Mouse (Mus musculus): ENCODE measurements around the gene Ciita. TPM values are rescaled to one million over a fixed set of nuclear protein-coding genes. Genes with fewer than 3 reads are reported as not detected.

Gene Ciita
- polyA plus RNA-seq, 1 experiment from 2014 or later = 0.16 TPM

DNA sequence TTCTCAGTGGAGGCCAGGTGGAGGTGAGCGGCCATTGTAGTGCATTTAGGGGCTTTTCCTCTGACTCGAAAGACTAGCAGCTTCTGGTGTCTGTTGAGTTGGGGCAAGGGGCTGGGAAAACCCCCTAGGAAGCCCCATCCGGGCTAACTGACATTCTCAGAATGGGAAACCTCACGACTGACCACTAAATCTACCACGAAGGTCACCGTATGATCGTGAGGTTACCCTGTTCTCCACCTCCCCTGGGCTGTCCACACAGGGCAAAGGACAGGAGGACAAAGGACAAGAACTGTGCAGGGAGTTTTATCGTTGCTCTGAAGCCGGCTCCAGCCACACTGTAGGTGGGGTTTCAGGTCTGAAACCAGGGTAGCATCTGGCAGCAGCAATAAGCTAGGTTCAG, 30.9 kb upstream of the Ciita start:
- H3K27ac ChIP-seq (replicated peaks) = 0 out of 2 replicates have a peak overlapping the region, but pooled peaks have one; percentile 25
- H3K9me3 ChIP-seq (replicated peaks) = no peaks in the 10 kb centered on the region
- 0 out of 2 replicates have a peak, but pooled peaks cover 5% of the 10 kb centered on the region for H3K4me1 ChIP-seq (replicated peaks)
- WGBS (ENCODE audit: insufficient replicate concordance) = 43% methylated on average over 9 of the region's 9 CpGs
- H3K9ac ChIP-seq = no peak overlapping the region
- peak; percentile 62; the same call in 1 of the 2 replicates for ATAC-seq (ENCODE audit: insufficient read depth)
- no peaks in the 10 kb centered on the region for H3K36me3 ChIP-seq (replicated peaks)
- no peaks in the 10 kb centered on the region for H3K27me3 ChIP-seq
- H3K4me3 ChIP-seq (replicated peaks) = no peak overlapping the region
- H3K4me2 ChIP-seq = no peak overlapping the region

DNA sequence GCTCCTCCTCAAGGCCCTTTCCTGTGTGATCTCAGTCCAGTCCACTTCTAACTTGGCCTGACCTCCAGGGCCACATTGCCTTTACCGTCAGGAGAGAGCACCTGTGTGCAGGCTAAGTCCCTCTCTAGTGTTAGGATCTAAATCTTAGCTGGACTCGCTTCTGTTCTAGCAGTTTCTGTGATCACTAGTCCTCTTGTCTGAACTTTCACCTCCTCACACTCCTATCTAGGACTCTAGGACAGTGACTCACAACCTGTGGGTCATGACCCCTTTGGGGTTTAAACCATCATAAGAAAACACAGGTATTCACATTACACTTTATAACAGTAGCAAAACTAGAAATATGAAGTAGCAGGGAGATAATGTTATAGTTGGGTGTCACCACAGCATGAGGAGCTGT, 28.0 kb upstream of the Ciita start:
- Histone ChIP-seq H3K4me1 (replicated peaks) (peaks cover 12% of the 10 kb centered on the region; the same call in 1 of the 2 replicates), H3K27me3 (no peaks in the 10 kb centered on the region), H3K36me3 (replicated peaks) (no peaks in the 10 kb centered on the region), H3K4me2 (no peak overlapping the region), H3K27ac (replicated peaks) (no peak overlapping the region), H3K4me3 (replicated peaks) (no peak overlapping the region), H3K9me3 (replicated peaks) (no peaks in the 10 kb centered on the region), H3K9ac (no peak overlapping the region)
- no peak for ATAC-seq (ENCODE audit: insufficient read depth)
- 55% methylated on average over 2 of the region's 2 CpGs for WGBS (ENCODE audit: insufficient replicate concordance)

DNA sequence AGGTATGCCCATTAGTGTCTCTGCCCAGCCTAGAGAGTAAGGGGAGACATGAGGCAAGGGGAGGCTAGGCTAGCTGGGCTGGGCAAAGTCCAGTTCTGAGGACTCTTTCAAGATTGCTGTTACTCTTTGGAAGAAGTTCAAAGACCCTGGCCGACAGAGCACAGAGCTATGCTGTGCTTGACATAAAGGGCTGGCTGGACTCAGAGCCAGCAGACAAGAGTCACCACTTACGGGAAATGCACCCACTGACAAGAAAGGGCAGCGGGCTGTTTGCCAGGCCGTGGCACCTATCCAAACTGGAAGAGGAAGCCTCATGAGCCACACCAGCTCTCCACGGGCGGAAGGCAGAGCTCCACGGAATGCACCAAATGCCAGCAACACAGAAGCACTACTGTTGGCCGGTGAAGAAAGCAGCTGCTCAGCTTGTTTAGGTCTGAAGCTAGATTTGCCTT, 27.4 kb upstream of the Ciita start:
- Histone ChIP-seq H3K27ac (replicated peaks) (no peak overlapping the region), H3K9ac (no peak overlapping the region), H3K4me2 (no peak overlapping the region), H3K36me3 (replicated peaks) (no peaks in the 10 kb centered on the region), H3K4me1 (replicated peaks) (peaks cover 8% of the 10 kb centered on the region; the same call in 1 of the 2 replicates), H3K4me3 (replicated peaks) (no peak overlapping the region), H3K27me3 (no peaks in the 10 kb centered on the region), H3K9me3 (replicated peaks) (no peaks in the 10 kb centered on the region)
- 69% methylated on average over 8 of the region's 8 CpGs for WGBS (ENCODE audit: insufficient replicate concordance)
- ATAC-seq (ENCODE audit: insufficient read depth) = no peak

DNA sequence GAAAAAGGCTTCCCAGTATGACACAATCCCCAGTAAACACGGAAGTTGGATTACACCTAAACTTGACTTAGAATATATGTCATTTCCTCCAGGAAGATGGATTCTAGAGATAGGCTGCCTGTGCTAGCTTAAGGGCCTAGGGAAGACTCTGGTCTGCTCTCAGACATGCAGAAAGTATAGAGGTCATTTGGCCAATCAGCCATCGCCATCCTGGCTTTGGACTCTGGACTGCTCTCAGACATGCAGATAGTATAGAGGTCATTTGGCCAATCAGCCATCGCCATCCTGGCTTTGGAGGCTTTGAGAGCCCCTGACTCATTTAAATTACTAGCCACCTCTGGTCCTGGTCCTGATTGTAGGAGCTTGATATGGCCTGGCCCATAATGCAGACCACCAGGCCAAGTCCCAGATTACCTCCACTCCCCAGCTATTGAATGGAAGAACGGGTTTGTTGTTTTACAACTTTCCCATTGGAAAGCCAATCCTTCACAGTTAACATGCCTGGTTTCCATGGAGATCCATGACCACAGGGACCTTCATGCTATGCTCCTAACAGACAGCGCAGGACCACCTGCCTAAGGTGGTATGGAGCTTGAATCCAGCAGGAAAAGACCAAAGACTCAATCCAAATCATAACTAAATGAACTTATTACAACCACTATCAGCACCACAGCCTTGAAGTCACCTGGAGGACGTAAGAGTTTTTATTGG, 25.8 kb upstream of the Ciita start:
- Histone ChIP-seq H3K27ac (replicated peaks) (no peak overlapping the region), H3K9me3 (replicated peaks) (no peaks in the 10 kb centered on the region), H3K9ac (no peak overlapping the region), H3K36me3 (replicated peaks) (no peaks in the 10 kb centered on the region), H3K4me2 (no peak overlapping the region), H3K27me3 (no peaks in the 10 kb centered on the region), H3K4me1 (replicated peaks) (peaks cover 8% of the 10 kb centered on the region; the same call in 1 of the 2 replicates), H3K4me3 (replicated peaks) (no peak overlapping the region)
- ATAC-seq (ENCODE audit: insufficient read depth) = no peak
- 50% methylated on average over 6 of the region's 6 CpGs for WGBS (ENCODE audit: insufficient replicate concordance)

DNA sequence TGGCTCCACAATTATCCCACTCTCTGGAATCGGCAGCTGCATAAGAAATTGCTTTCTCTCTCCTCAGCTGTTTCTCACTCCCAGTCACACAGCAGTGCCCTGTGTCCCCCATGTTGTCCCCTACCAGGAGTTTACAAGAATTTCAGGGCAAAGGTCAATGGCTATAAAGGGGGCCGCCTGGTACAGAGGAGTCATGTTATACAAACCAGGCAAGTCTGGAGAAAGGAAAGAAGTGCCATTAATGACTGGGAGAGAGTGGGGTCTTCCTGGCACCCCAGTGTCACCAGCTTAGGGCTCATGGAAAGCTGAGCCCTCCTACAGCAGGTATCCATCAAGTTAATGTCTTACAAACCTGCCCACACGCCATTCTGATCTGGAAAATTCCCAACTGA, 25.3 kb upstream of the Ciita start:
- no peaks in the 10 kb centered on the region for H3K36me3 ChIP-seq (replicated peaks)
- H3K4me2 ChIP-seq = no peak overlapping the region
- H3K4me1 ChIP-seq (replicated peaks) = peaks cover 8% of the 10 kb centered on the region; the same call in 1 of the 2 replicates
- WGBS (ENCODE audit: insufficient replicate concordance) = 35% methylated on average over 3 of the region's 3 CpGs
- no peak for ATAC-seq (ENCODE audit: insufficient read depth)
- H3K4me3 ChIP-seq (replicated peaks) = no peak overlapping the region
- no peaks in the 10 kb centered on the region for H3K27me3 ChIP-seq
- H3K27ac ChIP-seq (replicated peaks) = no peak overlapping the region
- H3K9me3 ChIP-seq (replicated peaks) = no peaks in the 10 kb centered on the region
- H3K9ac ChIP-seq = no peak overlapping the region

DNA sequence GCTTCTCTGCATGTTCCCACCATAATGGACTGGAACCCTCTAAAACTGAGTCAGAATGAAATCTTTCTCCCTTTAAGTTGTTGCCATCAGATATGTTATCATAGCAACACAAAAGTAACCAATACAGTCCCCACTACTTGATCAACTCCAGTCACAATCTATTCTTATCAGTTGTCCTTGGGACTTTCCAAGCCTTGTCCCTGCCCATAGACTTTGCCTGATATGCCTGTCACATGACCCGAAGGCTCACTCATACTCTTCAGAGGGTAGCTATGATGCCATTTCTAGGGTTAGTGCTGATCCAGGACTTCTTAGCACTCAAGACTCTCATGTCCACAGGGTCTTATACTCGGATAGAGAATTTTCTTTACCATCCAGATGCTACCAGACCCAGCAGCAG, 19.7 kb upstream of the Ciita start:
- WGBS (ENCODE audit: insufficient replicate concordance) = 32% methylated on average over 2 of the region's 2 CpGs
- Histone ChIP-seq H3K9ac (no peak overlapping the region), H3K27me3 (no peaks in the 10 kb centered on the region), H3K4me2 (no peak overlapping the region), H3K4me1 (replicated peaks) (no peaks in the 10 kb centered on the region), H3K27ac (replicated peaks) (no peak overlapping the region), H3K9me3 (replicated peaks) (no peaks in the 10 kb centered on the region), H3K36me3 (replicated peaks) (no peaks in the 10 kb centered on the region), H3K4me3 (replicated peaks) (no peak overlapping the region)
- ATAC-seq (ENCODE audit: insufficient read depth) = no peak

DNA sequence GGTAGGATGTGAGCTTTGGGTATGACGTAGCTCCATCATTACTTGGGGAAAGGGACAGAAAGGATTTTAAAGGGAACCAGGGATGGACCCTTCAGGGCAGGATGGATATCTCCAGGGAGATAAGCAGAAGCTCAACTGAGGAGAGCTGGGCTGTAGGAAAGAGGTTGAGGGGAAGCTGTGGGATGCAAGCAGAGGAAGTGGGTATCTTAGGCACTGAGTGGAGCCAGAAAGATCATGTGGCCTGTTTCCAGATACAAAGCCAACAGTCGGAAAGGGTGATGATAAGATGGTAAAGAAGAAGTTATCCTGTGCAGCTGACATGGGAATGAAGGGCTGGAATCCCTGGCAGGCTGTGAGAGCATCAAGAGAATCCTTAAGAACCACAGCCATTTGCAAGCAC, 18.7 kb upstream of the Ciita start:
- Histone ChIP-seq H3K36me3 (replicated peaks) (no peaks in the 10 kb centered on the region), H3K4me3 (replicated peaks) (no peak overlapping the region), H3K9ac (no peak overlapping the region), H3K9me3 (replicated peaks) (no peaks in the 10 kb centered on the region), H3K27ac (replicated peaks) (no peak overlapping the region), H3K27me3 (no peaks in the 10 kb centered on the region), H3K4me2 (no peak overlapping the region), H3K4me1 (replicated peaks) (no peaks in the 10 kb centered on the region)
- ATAC-seq (ENCODE audit: insufficient read depth) = no peak
- WGBS (ENCODE audit: insufficient replicate concordance) = 40% methylated on average over 2 of the region's 2 CpGs

DNA sequence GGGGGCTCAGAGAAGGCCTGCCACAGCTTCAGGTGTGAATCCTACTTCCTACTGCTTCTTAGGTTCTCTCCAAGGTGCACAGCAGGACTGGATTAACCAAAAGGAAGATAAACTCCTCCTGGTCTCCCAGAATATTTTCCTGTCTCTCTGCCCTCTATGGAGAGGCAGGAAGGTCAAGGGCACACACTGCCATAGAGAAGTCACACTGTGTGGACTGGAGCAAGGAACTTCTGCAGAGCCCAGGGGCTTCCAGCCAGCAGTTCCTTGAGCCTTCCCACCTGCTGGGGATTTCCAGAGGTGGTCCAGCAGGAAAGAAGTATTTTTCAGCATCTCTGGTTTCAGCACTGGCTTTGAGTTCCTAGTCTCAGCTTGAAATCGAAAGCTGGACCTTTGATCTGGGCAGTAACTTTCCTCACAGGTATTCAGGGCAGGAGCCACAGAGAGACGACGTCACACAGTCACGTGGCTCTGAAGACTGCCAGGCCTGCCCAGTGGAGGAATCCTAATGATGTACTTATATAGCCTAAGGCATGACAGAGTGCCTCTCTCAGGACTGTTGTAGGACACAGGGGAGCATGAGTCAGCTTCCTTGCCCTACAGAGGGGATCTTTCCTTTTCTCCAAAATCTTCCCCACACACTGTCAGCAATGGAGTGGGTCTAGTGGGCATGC, 14.7 kb upstream of the Ciita start:
- WGBS (ENCODE audit: insufficient replicate concordance) = 16% methylated on average over 4 of the region's 4 CpGs
- no peaks in the 10 kb centered on the region for H3K4me1 ChIP-seq (replicated peaks)
- H3K27me3 ChIP-seq = no peaks in the 10 kb centered on the region
- H3K36me3 ChIP-seq (replicated peaks) = no peaks in the 10 kb centered on the region
- H3K4me2 ChIP-seq = no peak overlapping the region
- H3K4me3 ChIP-seq (replicated peaks) = no peak overlapping the region
- no peak overlapping the region for H3K9ac ChIP-seq
- no peaks in the 10 kb centered on the region for H3K9me3 ChIP-seq (replicated peaks)
- H3K27ac ChIP-seq (replicated peaks) = no peak overlapping the region
- no peak for ATAC-seq (ENCODE audit: insufficient read depth)

DNA sequence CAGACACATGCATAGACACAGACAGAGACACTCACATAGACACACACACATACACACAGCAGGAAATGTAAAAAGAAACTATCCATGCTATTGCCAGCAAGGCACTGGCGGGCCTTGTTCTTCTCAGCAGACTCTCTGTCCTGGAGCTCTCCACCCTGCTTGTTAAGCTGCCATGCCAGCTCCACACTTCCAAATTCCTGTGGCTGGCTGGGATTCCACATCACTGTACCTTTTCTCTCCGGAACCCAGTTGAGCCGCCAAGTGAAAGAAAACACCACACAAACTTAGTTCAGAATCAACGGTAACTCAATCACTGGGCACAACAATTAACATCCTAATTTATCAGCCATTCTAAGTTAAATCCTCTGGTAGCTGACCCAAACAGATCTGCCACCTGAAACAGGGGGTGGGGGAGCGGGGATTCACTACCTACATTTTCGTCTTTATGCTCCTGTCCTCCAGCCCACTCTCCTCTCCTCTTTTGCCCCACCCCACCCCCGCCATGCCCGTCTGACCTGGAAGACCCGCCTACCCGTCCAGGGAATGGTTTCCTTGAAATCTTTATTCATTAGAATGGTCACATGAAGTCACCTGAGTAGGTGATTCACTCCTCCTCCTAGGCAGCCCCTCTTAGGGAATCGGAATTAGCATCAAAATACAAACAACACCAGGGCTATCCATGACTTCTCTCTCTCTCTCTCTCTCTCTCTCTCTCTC, 12.3 kb upstream of the Ciita start:
- H3K27ac ChIP-seq (replicated peaks) = no peak overlapping the region
- H3K4me3 ChIP-seq (replicated peaks) = no peak overlapping the region
- WGBS (ENCODE audit: insufficient replicate concordance) = 37% methylated on average over 11 of the region's 11 CpGs
- no peak for ATAC-seq (ENCODE audit: insufficient read depth)
- no peak overlapping the region for H3K4me2 ChIP-seq
- H3K9me3 ChIP-seq (replicated peaks) = no peaks in the 10 kb centered on the region
- no peaks in the 10 kb centered on the region for H3K36me3 ChIP-seq (replicated peaks)
- no peaks in the 10 kb centered on the region for H3K4me1 ChIP-seq (replicated peaks)
- H3K27me3 ChIP-seq = no peaks in the 10 kb centered on the region
- H3K9ac ChIP-seq = no peak overlapping the region

DNA sequence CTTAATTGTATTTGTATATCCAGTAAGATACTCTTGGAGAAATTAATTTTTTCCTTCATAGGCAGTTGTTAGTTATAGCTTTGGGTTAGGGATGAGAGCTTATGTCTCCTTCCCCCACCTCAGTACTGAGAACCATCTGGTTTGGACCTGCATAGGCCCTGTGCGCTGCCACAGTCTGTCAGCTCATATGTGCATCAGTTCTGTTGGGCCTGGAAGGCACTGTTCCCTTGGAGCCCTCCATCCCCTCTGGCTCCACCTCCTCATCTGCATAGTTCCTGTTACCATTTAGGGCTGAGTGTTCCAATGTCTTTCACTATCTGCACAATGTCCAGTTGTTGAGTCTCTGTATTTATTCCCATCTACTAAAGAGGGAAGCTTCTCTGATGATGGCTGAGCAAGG, 11.7 kb upstream of the Ciita start:
- no peak overlapping the region for H3K4me3 ChIP-seq (replicated peaks)

DNA sequence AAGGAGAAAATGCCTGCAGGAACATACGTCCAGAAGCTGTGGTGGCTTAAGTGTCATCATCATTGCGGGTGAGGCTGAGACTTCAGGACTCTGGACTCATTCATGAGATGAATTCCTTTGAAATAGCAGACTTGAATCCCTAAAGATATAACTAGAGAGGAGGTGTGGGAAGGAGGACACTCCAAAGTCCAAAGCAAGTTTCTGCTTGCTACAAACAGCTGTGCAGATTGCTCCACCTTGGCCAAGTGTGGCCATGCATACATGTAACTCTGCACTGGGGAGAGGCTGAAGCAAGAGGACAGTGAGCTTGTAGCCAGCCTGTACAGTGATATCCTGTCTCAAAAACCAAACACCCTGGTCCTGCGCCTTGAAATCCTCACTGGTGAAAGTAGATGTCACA, 7.9 kb upstream of the Ciita start:
- WGBS (ENCODE audit: insufficient replicate concordance) = 62% methylated on average over 3 of the region's 3 CpGs
- H3K4me2 ChIP-seq = no peak overlapping the region
- H3K4me1 ChIP-seq (replicated peaks) = no peaks in the 10 kb centered on the region
- no peaks in the 10 kb centered on the region for H3K36me3 ChIP-seq (replicated peaks)
- no peaks in the 10 kb centered on the region for H3K9me3 ChIP-seq (replicated peaks)
- H3K4me3 ChIP-seq (replicated peaks) = no peak overlapping the region
- no peaks in the 10 kb centered on the region for H3K27me3 ChIP-seq
- no peak overlapping the region for H3K27ac ChIP-seq (replicated peaks)
- ATAC-seq (ENCODE audit: insufficient read depth) = no peak
- no peak overlapping the region for H3K9ac ChIP-seq

More for the DNA sequence above, 11.7 kb upstream of the Ciita start:
- Histone ChIP-seq H3K36me3 (replicated peaks) (no peaks in the 10 kb centered on the region), H3K27me3 (no peaks in the 10 kb centered on the region), H3K4me2 (no peak overlapping the region), H3K9ac (no peak overlapping the region), H3K4me1 (replicated peaks) (no peaks in the 10 kb centered on the region), H3K9me3 (replicated peaks) (no peaks in the 10 kb centered on the region), H3K27ac (replicated peaks) (no peak overlapping the region)
- ATAC-seq (ENCODE audit: insufficient read depth) = no peak
- WGBS (ENCODE audit: insufficient replicate concordance) = 66% methylated on average over 1 of the region's 1 CpGs
